Mouse (Mus musculus) kidney, postnatal 0 days (tissue): ENCODE results near the gene Speg. TPM values are rescaled to one million over a fixed set of nuclear protein-coding genes. Genes with fewer than 3 reads are reported as not detected.

ENCODE experiments used
- ATAC-seq: fragments of 200-750 bp; cut with Nextera tagmentation; replicated peaks from 2 replicates; pipeline ENCODE4 v1.8.0; 2017; ENCODE audit warnings: low read depth, moderate number of reproducible peaks, moderate TSS enrichment, moderate library complexity; ENCODE audit not compliant: low FRiP score
- DNase-seq: peaks from one replicate; pipeline ENCODE4 v3.0.0-alpha.2; 2016; ENCODE audit warnings: low spot score
- H3K27ac ChIP-seq: fragments of 300-500 bp; sonication (generic); 2 replicates; pipeline ENCODE4 v1.5.1; 2014; ENCODE audit warnings: mild to moderate bottlenecking
- H3K27me3 ChIP-seq: fragments of 300-500 bp; sonication (generic); 2 replicates; pipeline ENCODE4 v1.6.1; 2014; ENCODE audit warnings: low read length, mixed read lengths; ENCODE audit not compliant: insufficient read depth
- H3K36me3 ChIP-seq: fragments of 300-500 bp; sonication (generic); 2 replicates; pipeline ENCODE4 v1.6.1; 2014; ENCODE audit warnings: low read length, mixed read lengths; ENCODE audit not compliant: insufficient read depth
- H3K4me1 ChIP-seq: fragments of 300-500 bp; sonication (generic); replicated peaks from 2 replicates; pipeline ENCODE4 v1.6.1; 2014; ENCODE audit warnings: antibody characterized with exemption, low read length, mixed read lengths; ENCODE audit not compliant: insufficient read depth
- H3K4me2 ChIP-seq: fragments of 300-500 bp; sonication (generic); 2 replicates; pipeline ENCODE4 v1.6.1; 2014; ENCODE audit warnings: mild to moderate bottlenecking, low read length, moderate library complexity, mixed read lengths
- H3K4me3 ChIP-seq: fragments of 300-500 bp; sonication (generic); replicated peaks from 2 replicates; pipeline ENCODE4 v1.5.1; 2014; ENCODE audit warnings: low read depth, low read length
- H3K9ac ChIP-seq: fragments of 300-500 bp; sonication (generic); 2 replicates; pipeline ENCODE4 v1.6.1; 2014; ENCODE audit warnings: low read depth, low read length
- H3K9me3 ChIP-seq: fragments of 300-500 bp; sonication (generic); replicated peaks from 2 replicates; pipeline ENCODE4 v1.6.1; 2016; ENCODE audit warnings: low read length, inconsistent platforms, mixed read lengths
- CTCF ChIP-seq: IDR thresholded peaks from 2 replicates; pipeline ENCODE4 v1.5.1; 2016; ENCODE audit warnings: antibody characterized with exemption, low read depth, mild to moderate bottlenecking, moderate library complexity
- WGBS: fragments of 180-500 bp; shearing (Covaris S2); extraction: QIAGEN DNeasy Blood & Tissue Kit; methylation state at CpG from one replicate; pipeline ENCODE4 v1.1.7; 2014; 5-methylcytosine and 5-hydroxymethylcytosine counted together
- polyA plus RNA-seq: library from polyadenylated mRNA; unstranded; fragments of >200 nt; fragmentation: Nextera tagmentation; extraction: Ambion mirVana; gene quantifications from 2 replicates; pipeline ENCODE4 v1.2.1, GENCODE M21; 2015

Speg gene
- polyA plus RNA-seq, 1 experiment from 2014 or later = 40.1 TPM

- DNase-seq (no peak), ATAC-seq (no peak)
- Histone ChIP-seq H3K27ac (no peak overlapping the region), H3K4me3 (no peak overlapping the region), H3K36me3 (no peaks in the 10 kb centered on the region), H3K9me3 (no peaks in the 10 kb centered on the region), H3K4me1 (peaks cover 14% of the 10 kb centered on the region), H3K27me3 (no peaks in the 10 kb centered on the region), H3K4me2 (no peak overlapping the region), H3K9ac (no peak overlapping the region)
- TF ChIP-seq CTCF = no peak
- whole genome bisulfite sequencing = 34% methylated on average over 5 of the region's 5 CpGs
These were observed 25.8 kb upstream of the Speg start for GRCm38 (mm10) chr1:75349275-75349674.

DNA sequence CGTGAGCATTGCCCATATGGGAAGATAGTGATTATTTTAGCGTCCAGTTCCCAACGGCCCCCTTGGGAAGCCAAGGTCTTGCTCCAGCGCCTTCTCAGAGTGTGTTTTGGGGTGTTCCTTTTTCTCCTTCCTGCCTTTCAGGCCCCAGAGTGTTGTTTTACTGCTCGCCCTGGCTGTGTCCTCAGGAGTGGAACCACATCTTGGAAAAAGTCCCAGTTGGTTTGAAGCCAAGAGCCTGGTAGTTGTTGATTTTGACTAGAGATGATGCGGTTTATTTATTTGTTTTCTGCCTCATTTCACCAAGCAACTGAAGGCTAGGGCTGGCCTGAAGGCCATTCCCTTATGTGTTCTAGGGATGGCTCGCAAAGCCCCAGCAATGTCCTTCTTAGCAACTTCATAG lies 17.8 kb upstream of the Speg start:
- Histone ChIP-seq H3K4me2 (no peak overlapping the region), H3K4me1 (peaks cover 12% of the 10 kb centered on the region; the same call in 1 of the 2 replicates), H3K9me3 (no peaks in the 10 kb centered on the region), H3K4me3 (no peak overlapping the region), H3K27me3 (0 out of 2 replicates have a peak, but pooled peaks cover 8% of the 10 kb centered on the region), H3K9ac (no peak overlapping the region), H3K36me3 (no peaks in the 10 kb centered on the region), H3K27ac (no peak overlapping the region)
- no peak for DNase-seq
- WGBS = 45% methylated on average over 7 of the region's 7 CpGs
- no peak for TF ChIP-seq CTCF
- no peak for ATAC-seq

DNA sequence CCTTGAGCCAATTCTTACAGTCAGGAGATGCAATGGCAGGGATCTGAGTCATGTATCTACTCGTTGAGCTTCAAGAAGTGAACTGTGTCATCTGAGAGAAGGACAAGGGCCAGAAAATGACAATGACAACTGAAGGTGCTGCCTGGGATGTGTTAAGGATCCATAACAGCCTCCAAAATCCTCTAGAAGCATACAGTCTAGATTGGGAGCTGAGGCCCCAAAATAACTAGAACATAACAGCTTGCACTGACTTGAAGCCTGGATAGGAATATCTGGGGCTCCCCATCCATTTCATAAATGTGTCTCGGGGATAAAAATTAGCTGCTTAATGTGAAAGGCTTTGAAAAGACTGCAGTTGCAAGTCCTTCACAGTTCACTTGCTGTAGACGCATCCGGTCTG lies 17.1 kb upstream of the Speg start:
- 59% methylated on average over 4 of the region's 4 CpGs for WGBS
- H3K36me3 ChIP-seq = no peaks in the 10 kb centered on the region
- H3K27me3 ChIP-seq = 0 out of 2 replicates have a peak, but pooled peaks cover 8% of the 10 kb centered on the region
- no peak for DNase-seq
- no peak overlapping the region for H3K9ac ChIP-seq
- H3K4me3 ChIP-seq = no peak overlapping the region
- no peak overlapping the region for H3K27ac ChIP-seq
- H3K4me2 ChIP-seq = no peak overlapping the region
- no peak for ATAC-seq
- H3K4me1 ChIP-seq = peaks cover 12% of the 10 kb centered on the region; the same call in 1 of the 2 replicates
- H3K9me3 ChIP-seq = no peaks in the 10 kb centered on the region
- no peak for TF ChIP-seq CTCF

DNA sequence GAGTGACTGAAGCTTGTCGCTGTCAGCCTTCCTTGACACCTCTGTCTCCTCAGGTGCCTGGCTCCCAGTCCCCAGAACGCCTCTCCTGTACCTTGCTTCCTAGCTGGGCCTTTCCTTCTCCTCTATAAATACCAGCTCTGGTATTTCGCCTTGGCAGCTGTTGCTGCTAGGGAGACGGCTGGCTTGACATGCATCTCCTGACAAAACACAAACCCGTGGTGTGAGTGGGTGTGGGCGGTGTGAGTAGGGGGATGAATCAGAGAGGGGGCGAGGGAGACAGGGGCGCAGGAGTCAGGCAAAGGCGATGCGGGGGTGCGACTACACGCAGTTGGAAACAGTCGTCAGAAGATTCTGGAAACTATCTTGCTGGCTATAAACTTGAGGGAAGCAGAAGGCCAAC lies 15.8 kb upstream of the Speg start:
- Histone ChIP-seq H3K4me3 (no peak overlapping the region), H3K36me3 (no peaks in the 10 kb centered on the region), H3K9ac (no peak overlapping the region), H3K9me3 (no peaks in the 10 kb centered on the region), H3K27ac (no peak overlapping the region), H3K4me1 (peaks cover 12% of the 10 kb centered on the region; the same call in 1 of the 2 replicates), H3K4me2 (no peak overlapping the region), H3K27me3 (0 out of 2 replicates have a peak, but pooled peaks cover 8% of the 10 kb centered on the region)
- no peak for TF ChIP-seq CTCF
- no peak for DNase-seq
- ATAC-seq = no peak
- WGBS = 44% methylated on average over 13 of the region's 13 CpGs

DNA sequence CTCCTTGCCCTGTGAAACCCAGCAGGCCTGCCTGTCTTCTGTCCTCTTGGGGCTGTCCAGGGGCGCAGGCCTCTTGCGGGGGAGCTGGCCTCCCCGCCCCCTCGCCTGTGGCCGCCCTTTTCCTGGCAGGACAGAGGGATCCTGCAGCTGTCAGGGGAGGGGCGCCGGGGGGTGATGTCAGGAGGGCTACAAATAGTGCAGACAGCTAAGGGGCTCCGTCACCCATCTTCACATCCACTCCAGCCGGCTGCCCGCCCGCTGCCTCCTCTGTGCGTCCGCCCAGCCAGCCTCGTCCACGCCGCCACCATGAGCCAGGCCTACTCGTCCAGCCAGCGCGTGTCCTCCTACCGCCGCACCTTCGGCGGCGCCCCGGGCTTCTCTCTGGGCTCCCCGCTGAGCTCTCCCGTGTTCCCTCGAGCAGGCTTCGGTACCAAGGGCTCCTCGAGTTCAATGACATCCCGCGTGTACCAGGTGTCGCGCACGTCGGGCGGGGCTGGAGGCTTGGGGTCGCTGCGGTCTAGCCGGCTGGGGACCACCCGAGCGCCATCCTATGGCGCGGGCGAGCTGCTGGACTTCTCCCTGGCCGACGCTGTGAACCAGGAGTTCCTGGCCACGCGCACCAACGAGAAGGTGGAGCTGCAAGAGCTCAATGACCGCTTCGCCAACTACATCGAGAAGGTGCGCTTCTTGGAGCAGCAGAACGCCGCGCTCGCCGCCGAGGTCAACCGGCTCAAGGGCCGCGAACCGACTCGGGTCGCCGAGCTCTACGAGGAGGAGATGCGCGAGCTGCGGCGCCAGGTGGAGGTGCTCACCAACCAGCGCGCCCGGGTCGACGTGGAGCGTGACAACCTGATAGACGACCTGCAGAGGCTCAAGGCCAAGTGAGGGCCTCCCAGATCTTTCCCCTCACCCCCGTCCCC lies 14.7 kb upstream of the Speg start, which contains the start of gene Des:
Gene Des, plus strand, starts transcription at position 218 of the 920 bp plus-strand sequence.
- peak within 1 kb of the TSS; percentile 17 for H3K4me3 ChIP-seq
- no peaks in the 10 kb centered on the region for H3K36me3 ChIP-seq
- H3K27ac ChIP-seq = no peak within 1 kb of the TSS
- peaks cover 12% of the 10 kb centered on the region; the same call in 1 of the 2 replicates for H3K4me1 ChIP-seq
- no peaks in the 10 kb centered on the region for H3K9me3 ChIP-seq
- peak within 1 kb of the TSS; percentile 47; the same call in 1 of the 2 replicates for H3K9ac ChIP-seq
- ATAC-seq (peak; percentile 49), DNase-seq (peak; percentile 78)
- TF ChIP-seq CTCF = no peak
- WGBS = 2% methylated on average over 79 of the region's 80 CpGs
- H3K4me2 ChIP-seq = peak within 1 kb of the TSS; percentile 45
- 0 out of 2 replicates have a peak, but pooled peaks cover 8% of the 10 kb centered on the region for H3K27me3 ChIP-seq

GRCm38 (mm10) chr1:75361123-75361522 lies 14.0 kb upstream of the Speg start:
- WGBS = 39% methylated on average over 4 of the region's 4 CpGs
- TF ChIP-seq CTCF = no peak

More at GRCm38 (mm10) chr1:75361123-75361522, 14.0 kb upstream of the Speg start:
- Histone ChIP-seq H3K9ac (no peak overlapping the region), H3K9me3 (no peaks in the 10 kb centered on the region), H3K36me3 (no peaks in the 10 kb centered on the region), H3K4me2 (peak overlapping the region; percentile 45), H3K4me1 (peaks cover 12% of the 10 kb centered on the region; the same call in 1 of the 2 replicates), H3K27ac (no peak overlapping the region), H3K27me3 (0 out of 2 replicates have a peak, but pooled peaks cover 8% of the 10 kb centered on the region), H3K4me3 (peak overlapping the region; percentile 17; the same call in 1 of the 2 replicates)
- DNase-seq (no peak), ATAC-seq (no peak)
